24 mouse cellular contexts compared by ENCODE assay signal in genomic region chr3:57551210-57551609, GRCm38 (mm10). TPM values are rescaled to one million over a fixed set of nuclear protein-coding genes. Genes with fewer than 3 reads are reported as not detected.
A peak's percentile ranks its signal among the peaks of the same experiment; 100 is the strongest.
DNase-seq lines count a peak whose midpoint lies in the region; ATAC-seq and TF ChIP-seq lines count a peak whose summit lies in the region.
"Had no signal": no experiment of that assay in that cellular context is flagged by ENCODE, and none has a peak within 500 bp of the region (broad histone marks: within the 10 kb centered on the region; RNA-seq: fewer than 3 reads in every experiment).

No protein-coding gene starts in this region.

- peaks cover 100% of the 10 kb centered on the region for H3K79me2 ChIP-seq in myocyte (ENCODE audit: control insufficient read depth, insufficient read depth)

- WGBS in limb, embryonic 14.5 days: 65% methylated on average over 2 of the region's 2 CpGs
- WGBS in limb, embryonic 10.5 days: 77% methylated on average over 2 of the region's 2 CpGs
- WGBS in embryonic facial prominence, embryonic 11.5 days: 45% methylated on average over 2 of the region's 2 CpGs

- no peak overlapping the region for H3K27ac ChIP-seq in limb, embryonic 14.5 days (replicated peaks; ENCODE audit: low read depth, low read length)
- H3K27ac ChIP-seq in limb, embryonic 10.5 days: no peak overlapping the region
- no peak overlapping the region for H3K27ac ChIP-seq in embryonic facial prominence, embryonic 11.5 days (replicated peaks; ENCODE audit: low read depth, low read length)
- H3K27ac ChIP-seq: embryonic facial prominence, embryonic 12.5 days; forebrain, embryonic 12.5 days; forebrain, embryonic 15.5 days; heart, adult 2 months; hindbrain, embryonic 12.5 days; hindbrain, embryonic 15.5 days had no signal

- no peak overlapping the region for H3K4me3 ChIP-seq in limb, embryonic 14.5 days (replicated peaks; ENCODE audit: low read length)
- no peak overlapping the region for H3K4me3 ChIP-seq in limb, embryonic 10.5 days
- no peak overlapping the region for H3K4me3 ChIP-seq in embryonic facial prominence, embryonic 11.5 days (ENCODE audit: low read depth, low read length)
- no peak overlapping the region for H3K4me3 ChIP-seq in myocyte
- H3K4me3 ChIP-seq: embryonic facial prominence, embryonic 12.5 days; erythroblast, embryonic 14.5 days; forebrain, embryonic 12.5 days; forebrain, embryonic 15.5 days; heart, adult 2 months; hindbrain, embryonic 12.5 days; hindbrain, embryonic 15.5 days had no signal

- no peak overlapping the region for H3ac ChIP-seq in myocyte (ENCODE audit: control insufficient read depth, insufficient read length)

- no peaks in the 10 kb centered on the region for H3K27me3 ChIP-seq in limb, embryonic 14.5 days (ENCODE audit: control insufficient read depth, insufficient read depth, low read length)
- H3K27me3 ChIP-seq in limb, embryonic 10.5 days (ENCODE audit: low read depth, poor library complexity, severe bottlenecking): no peaks in the 10 kb centered on the region
- no peaks in the 10 kb centered on the region for H3K27me3 ChIP-seq in embryonic facial prominence, embryonic 11.5 days (ENCODE audit: control insufficient read depth, insufficient read depth, low read length)
- no peaks in the 10 kb centered on the region for H3K27me3 ChIP-seq in myocyte (ENCODE audit: control insufficient read depth, insufficient read depth, insufficient read length)
- H3K27me3 ChIP-seq: embryonic facial prominence, embryonic 12.5 days; forebrain, embryonic 12.5 days; forebrain, embryonic 15.5 days; hindbrain, embryonic 12.5 days; hindbrain, embryonic 15.5 days had no signal

- H3K9ac ChIP-seq in limb, embryonic 14.5 days (ENCODE audit: low read depth, low read length, severe bottlenecking): no peak overlapping the region
- H3K9ac ChIP-seq in embryonic facial prominence, embryonic 11.5 days (replicated peaks; ENCODE audit: low read length): no peak overlapping the region
- H3K9ac ChIP-seq: embryonic facial prominence, embryonic 12.5 days; forebrain, embryonic 12.5 days; forebrain, embryonic 15.5 days; hindbrain, embryonic 12.5 days; hindbrain, embryonic 15.5 days had no signal

- no peaks in the 10 kb centered on the region for H3K9me3 ChIP-seq in limb, embryonic 14.5 days (ENCODE audit: control insufficient read depth, low read length)
- H3K9me3 ChIP-seq in limb, embryonic 10.5 days (replicated peaks): no peaks in the 10 kb centered on the region
- H3K9me3 ChIP-seq in embryonic facial prominence, embryonic 11.5 days (replicated peaks; ENCODE audit: control insufficient read depth, low read length): no peaks in the 10 kb centered on the region
- H3K9me3 ChIP-seq: embryonic facial prominence, embryonic 12.5 days; forebrain, embryonic 12.5 days; forebrain, embryonic 15.5 days; hindbrain, embryonic 12.5 days; hindbrain, embryonic 15.5 days had no signal

- peak; percentile 51 for DNase-seq in limb, embryonic 14.5 days (ENCODE audit: low spot score)
- no peak for DNase-seq in limb, embryonic 10.5 days (ENCODE audit: low spot score)
- DNase-seq in embryonic facial prominence, embryonic 11.5 days (ENCODE audit: low spot score): peak; percentile 13
- no peak for DNase-seq in retina, embryonic 14.5 days (ENCODE audit: low spot score)
- DNase-seq in ovary, postnatal 36 days (ENCODE audit: low spot score): no peak
- DNase-seq: adrenal gland, adult 8-10 months; adrenal gland, postnatal 25 days; cerebellum, adult 11-12 months; cerebellum, adult 8-10 months; cerebellum, postnatal 10 days; cerebellum, postnatal 36 days; embryo, embryonic 11 days; gastrocnemius, postnatal 25 days; heart, adult 2 months had no signal

- H3K4me2 ChIP-seq in limb, embryonic 14.5 days (replicated peaks; ENCODE audit: low read depth, low read length, severe bottlenecking): no peak overlapping the region
- H3K4me2 ChIP-seq in embryonic facial prominence, embryonic 11.5 days (ENCODE audit: low read depth, low read length): no peak overlapping the region
- peak overlapping the region; percentile 7 for H3K4me2 ChIP-seq in myocyte (ENCODE audit: low read depth)
- H3K4me2 ChIP-seq: embryonic facial prominence, embryonic 12.5 days; forebrain, embryonic 12.5 days; forebrain, embryonic 15.5 days; heart, embryonic 11.5 days; hindbrain, embryonic 12.5 days; hindbrain, embryonic 15.5 days had no signal

- ATAC-seq in limb, embryonic 14.5 days (ENCODE audit: low FRiP score, low read depth): no peak
- ATAC-seq in embryonic facial prominence, embryonic 11.5 days (replicated peaks; ENCODE audit: insufficient number of reproducible peaks, low FRiP score, low TSS enrichment, low read depth): no peak
- ATAC-seq: activated CD4-positive, CD25-positive, alpha-beta regulatory T cell, adult 4 months; CD4-positive, CD25-positive, alpha-beta regulatory T cell, adult 4 months; forebrain, embryonic 15.5 days had no signal

- TF ChIP-seq POLR2A in limb, embryonic 14.5 days (IDR thresholded peaks at IDR 0.05; ENCODE audit: borderline replicate concordance, extremely low read depth, insufficient read depth, insufficient read length): no peak
- TF ChIP-seq POLR2A in myocyte (IDR thresholded peaks at IDR 0.05; ENCODE audit: insufficient read length, low read depth): no peak

- 0 out of 2 replicates have a peak, but pooled peaks cover 4% of the 10 kb centered on the region for H3K36me3 ChIP-seq in limb, embryonic 14.5 days (ENCODE audit: control insufficient read depth, insufficient read depth, low read length)
- no peaks in the 10 kb centered on the region for H3K36me3 ChIP-seq in limb, embryonic 10.5 days
- no peaks in the 10 kb centered on the region for H3K36me3 ChIP-seq in embryonic facial prominence, embryonic 11.5 days (replicated peaks; ENCODE audit: control insufficient read depth, insufficient read depth, low read depth, low read length)
- H3K36me3 ChIP-seq in myocyte (ENCODE audit: control insufficient read depth, insufficient read depth): peaks cover 7% of the 10 kb centered on the region
- H3K36me3 ChIP-seq: embryonic facial prominence, embryonic 12.5 days; forebrain, embryonic 12.5 days; forebrain, embryonic 15.5 days; hindbrain, embryonic 12.5 days; hindbrain, embryonic 15.5 days had no signal

- H3K4me1 ChIP-seq in limb, embryonic 14.5 days (ENCODE audit: control insufficient read depth, insufficient read depth, low read length): no peaks in the 10 kb centered on the region
- no peaks in the 10 kb centered on the region for H3K4me1 ChIP-seq in limb, embryonic 10.5 days
- no peaks in the 10 kb centered on the region for H3K4me1 ChIP-seq in embryonic facial prominence, embryonic 11.5 days (ENCODE audit: control insufficient read depth, insufficient read depth, low read length)
- H3K4me1 ChIP-seq: forebrain, embryonic 15.5 days; hindbrain, embryonic 15.5 days had no signal

TF ChIP-seq in myocyte, 11 proteins besides CTCF, POLR2A, EP300 and RAD21:
- TF ChIP-seq MAX (IDR thresholded peaks at IDR 0.05; ENCODE audit: low read depth) (no peak), TCF3 (IDR thresholded peaks at IDR 0.05; ENCODE audit: insufficient read length, low read depth) (no peak), POLR2AphosphoS2 (IDR thresholded peaks at IDR 0.05; ENCODE audit: insufficient read length, low read depth) (no peak)

RNA-seq across cellular contexts. Expression of gene Wwtr1, which starts 24.5 kb away (rescaled TPM):
- polyA plus RNA-seq in limb, embryonic 14.5 days (2012; rRNA removed): 54.2 and 57.9 TPM in 2 replicates
- 34.5 and 34.6 TPM in 2 replicates for polyA plus RNA-seq in limb, embryonic 14.5 days (2014; fragmentation: Nextera tagmentation; extraction: Ambion mirVana)
- 8.3 and 10.7 TPM in 2 replicates for polyA plus RNA-seq in limb, embryonic 10.5 days (2016; fragmentation: Nextera tagmentation; extraction: Ambion mirVana)
- polyA plus RNA-seq in embryonic facial prominence, embryonic 11.5 days (2014; fragmentation: Nextera tagmentation; extraction: Ambion mirVana): 10.4 and 11.7 TPM in 2 replicates
- polyA plus RNA-seq in myocyte (2012; fragmentation: generic; extraction: Trizol): 63.1 TPM
- polyA plus RNA-seq: CD4-positive, CD25-positive, alpha-beta regulatory T cell, adult 4 months; erythroblast, embryonic 14.5 days had no signal

Comparison
In these comparisons a context has a peak if more than half of its experiments do, and no peak if none do; other contexts are left out.
1. DNase-seq: peak in limb, embryonic 14.5 days (single experiment) and embryonic facial prominence, embryonic 11.5 days (single experiment); none in limb, embryonic 10.5 days (single experiment), retina, embryonic 14.5 days (single experiment) and ovary, postnatal 36 days (single experiment).